Mouse (Mus musculus) liver, embryonic 14.5 days (tissue): Measurements from ENCODE around the gene Troap. TPM values are rescaled to one million over a fixed set of nuclear protein-coding genes. Genes with fewer than 3 reads are reported as not detected.

Experiments used
- ATAC-seq: fragments of 200-750 bp; cut with Nextera tagmentation; 2 replicates; pipeline ENCODE4 v1.8.0; 2017; ENCODE audit warnings: moderate number of reproducible peaks, mild to moderate bottlenecking, moderate library complexity; ENCODE audit not compliant: insufficient read depth
- DNase-seq, 3 experiments: peaks; one replicate each; pipeline ENCODE4 v3.0.0-alpha.2; 2012 to 2013; ENCODE audit warnings: low read depth in 3 of 3, low spot score in 3 of 3
- H3K27ac ChIP-seq: fragments of 300-500 bp; sonication (generic); 2 replicates; pipeline ENCODE4 v1.5.1; 2014; ENCODE audit warnings: moderate library complexity, mild to moderate bottlenecking, control low read depth, inconsistent platforms
- H3K27me3 ChIP-seq: fragments of 300-500 bp; sonication (generic); 2 replicates; pipeline ENCODE4 v1.6.1; 2014; ENCODE audit warnings: mild to moderate bottlenecking, low read length, moderate library complexity; ENCODE audit not compliant: control insufficient read depth, insufficient read depth
- H3K36me3 ChIP-seq: fragments of 300-500 bp; sonication (generic); replicated peaks from 2 replicates; pipeline ENCODE4 v1.6.1; 2014; ENCODE audit warnings: low read depth; ENCODE audit not compliant: control insufficient read depth, insufficient read depth
- H3K4me1 ChIP-seq, 2 experiments: fragments of 200-500 bp in 1 of 2; fragments of 300-500 bp in 1 of 2; sonication (generic) in 1 of 2; replicated peaks; 2 replicates each; pipeline ENCODE4 v1.6.1; 2012 to 2014; ENCODE audit warnings: antibody characterized with exemption in 1 of 2, inconsistent platforms in 1 of 2, low read length in 1 of 2; ENCODE audit not compliant: control insufficient read depth in 2 of 2, insufficient read depth in 2 of 2
- H3K4me2 ChIP-seq: fragments of 300-500 bp; sonication (generic); 2 replicates; pipeline ENCODE4 v1.6.1; 2014; ENCODE audit warnings: low read depth, mild to moderate bottlenecking, control low read depth, moderate library complexity
- H3K4me3 ChIP-seq, 2 experiments: fragments of 200-500 bp in 1 of 2; fragments of 300-500 bp in 1 of 2; sonication (generic) in 1 of 2; 2 replicates each; pipeline ENCODE4 v1.5.1; 2012 to 2014; ENCODE audit warnings: low read depth in 2 of 2, low read length in 2 of 2, mild to moderate bottlenecking in 2 of 2, control low read depth in 1 of 2, inconsistent platforms in 1 of 2, moderate library complexity in 1 of 2; ENCODE audit not compliant: insufficient read depth in 1 of 2
- H3K9ac ChIP-seq: fragments of 300-500 bp; sonication (generic); replicated peaks from 2 replicates; pipeline ENCODE4 v1.6.1; 2014; ENCODE audit warnings: mild to moderate bottlenecking, control low read depth, moderate library complexity
- H3K9me3 ChIP-seq: fragments of 300-500 bp; sonication (generic); 2 replicates; pipeline ENCODE4 v1.6.1; 2016; ENCODE audit warnings: low read length, mixed read lengths; ENCODE audit not compliant: control insufficient read depth
- CTCF ChIP-seq: IDR thresholded peaks from 2 replicates; pipeline ENCODE4 v1.5.1; 2016; ENCODE audit warnings: antibody characterized with exemption, low read depth, control low read depth
- EP300 ChIP-seq: IDR thresholded peaks from 2 replicates; pipeline ENCODE4 v1.6.1; 2016; ENCODE audit warnings: antibody characterized with exemption, low read depth
- WGBS: fragments of 180-500 bp; shearing (Covaris S2); extraction: QIAGEN DNeasy Blood & Tissue Kit; methylation state at CpG from one replicate; pipeline ENCODE4 v1.1.7; 2014; ENCODE audit not compliant: insufficient replicate concordance; 5-methylcytosine and 5-hydroxymethylcytosine counted together
- polyA plus RNA-seq, 2 experiments: library from polyadenylated mRNA; depleted of rRNA in 1 of 2; stranded (reverse) in 1 of 2; unstranded in 1 of 2; fragments of >200 nt; fragmentation: Nextera tagmentation in 1 of 2; extraction: Ambion mirVana in 1 of 2; gene quantifications; 2 replicates each; pipeline versions ENCODE4 v1.2.1 to v1.2.3; 2012 to 2014

Troap gene
- polyA plus RNA-seq, 2 experiments, result 11.1 to 15.7 TPM

DNA sequence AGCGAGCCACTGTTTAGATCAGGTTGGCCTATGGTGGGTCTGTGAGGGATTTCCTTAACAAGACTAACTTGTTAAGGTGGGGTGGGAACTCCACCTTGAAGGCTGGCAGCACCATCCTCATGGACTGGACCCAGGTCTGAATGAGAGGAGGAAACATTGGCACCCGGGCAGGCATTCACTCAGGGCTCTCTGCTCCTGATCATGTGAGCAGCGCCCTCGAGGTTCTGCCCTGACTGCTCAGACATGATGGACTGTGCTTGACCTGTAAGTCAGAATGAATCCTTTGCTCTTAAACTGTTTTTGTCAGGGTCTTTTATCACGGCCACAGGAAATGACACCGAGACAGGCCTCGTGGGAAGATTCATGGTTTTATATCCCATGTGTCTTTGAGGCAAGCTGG lies 30.9 kb downstream of the Troap start:
- TF ChIP-seq EP300, result no peak
- no peak for TF ChIP-seq CTCF
- DNase-seq (no peak), ATAC-seq (no peak)
- WGBS, result 42% methylated on average over 7 of the region's 7 CpGs
- Histone ChIP-seq H3K27me3 (peaks cover 2% of the 10 kb centered on the region; the same call in 1 of the 2 replicates), H3K27ac (no peak overlapping the region), H3K9ac (no peak overlapping the region), H3K4me2 (no peak overlapping the region), H3K4me3 (no peak overlapping the region), H3K4me1 (no peaks in the 10 kb centered on the region), H3K9me3 (no peaks in the 10 kb centered on the region), H3K36me3 (no peaks in the 10 kb centered on the region)

GRCm38 (mm10) chr15:99107866-99108265 lies 33.5 kb downstream of the Troap start:
- no peaks in the 10 kb centered on the region; a peak in 1 of 4 replicates for H3K4me1 ChIP-seq
- H3K4me3 ChIP-seq, result no peak overlapping the region
- H3K9me3 ChIP-seq, result no peaks in the 10 kb centered on the region
- no peak for ATAC-seq
- no peak for TF ChIP-seq CTCF
- TF ChIP-seq EP300, result no peak
- WGBS, result 55% methylated on average over 3 of the region's 3 CpGs
- no peak overlapping the region for H3K27ac ChIP-seq
- no peaks in the 10 kb centered on the region for H3K27me3 ChIP-seq
- no peaks in the 10 kb centered on the region for H3K36me3 ChIP-seq
- H3K4me2 ChIP-seq, result no peak overlapping the region
- no peak overlapping the region for H3K9ac ChIP-seq
- no peak for DNase-seq

DNA sequence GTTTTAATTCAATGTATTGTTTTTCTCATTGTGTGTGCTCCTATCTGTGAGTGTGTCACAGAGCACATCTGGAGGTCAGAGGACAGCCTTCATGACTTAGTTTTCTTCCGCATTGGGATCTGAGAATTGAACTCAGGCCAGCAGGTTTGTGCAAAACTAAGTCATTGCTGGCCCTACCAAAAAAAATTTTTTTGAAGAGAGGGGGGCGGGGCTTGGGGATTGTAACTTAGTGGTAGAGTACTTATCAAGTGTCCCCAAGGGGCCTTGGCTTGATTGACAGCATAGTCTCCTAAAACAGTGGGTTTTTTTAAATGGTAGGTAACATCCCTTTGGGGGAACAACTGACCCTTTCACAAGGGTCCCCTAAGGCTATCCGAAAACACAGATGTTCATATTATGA lies 36.8 kb downstream of the Troap start:
- no peaks in the 10 kb centered on the region for H3K9me3 ChIP-seq
- TF ChIP-seq EP300 (no peak), CTCF (no peak)
- no peak overlapping the region for H3K4me2 ChIP-seq
- no peak overlapping the region for H3K4me3 ChIP-seq
- no peak overlapping the region for H3K27ac ChIP-seq
- 66% methylated on average over 3 of the region's 3 CpGs for WGBS
- no peaks in the 10 kb centered on the region for H3K27me3 ChIP-seq
- ATAC-seq, result no peak
- H3K9ac ChIP-seq, result no peak overlapping the region
- DNase-seq, result no peak
- H3K4me1 ChIP-seq, result peaks cover 0 to 8% of the 10 kb centered on the region in 2 experiments; a peak in 2 of 4 replicates
- H3K36me3 ChIP-seq, result no peaks in the 10 kb centered on the region

- ATAC-seq (no peak), DNase-seq (no peak)
- Histone ChIP-seq H3K9ac (no peak overlapping the region), H3K9me3 (no peaks in the 10 kb centered on the region), H3K27me3 (no peaks in the 10 kb centered on the region), H3K4me3 (no peak overlapping the region), H3K27ac (no peak overlapping the region), H3K4me1 (peaks cover 0 to 8% of the 10 kb centered on the region in 2 experiments; a peak in 2 of 4 replicates), H3K36me3 (no peaks in the 10 kb centered on the region), H3K4me2 (no peak overlapping the region)
- no peak for TF ChIP-seq CTCF
- no peak for TF ChIP-seq EP300
- WGBS, result 60% methylated on average over 4 of the region's 4 CpGs
Observed at GRCm38 (mm10) chr15:99111809-99112208, 37.4 kb downstream of the Troap start.

DNA sequence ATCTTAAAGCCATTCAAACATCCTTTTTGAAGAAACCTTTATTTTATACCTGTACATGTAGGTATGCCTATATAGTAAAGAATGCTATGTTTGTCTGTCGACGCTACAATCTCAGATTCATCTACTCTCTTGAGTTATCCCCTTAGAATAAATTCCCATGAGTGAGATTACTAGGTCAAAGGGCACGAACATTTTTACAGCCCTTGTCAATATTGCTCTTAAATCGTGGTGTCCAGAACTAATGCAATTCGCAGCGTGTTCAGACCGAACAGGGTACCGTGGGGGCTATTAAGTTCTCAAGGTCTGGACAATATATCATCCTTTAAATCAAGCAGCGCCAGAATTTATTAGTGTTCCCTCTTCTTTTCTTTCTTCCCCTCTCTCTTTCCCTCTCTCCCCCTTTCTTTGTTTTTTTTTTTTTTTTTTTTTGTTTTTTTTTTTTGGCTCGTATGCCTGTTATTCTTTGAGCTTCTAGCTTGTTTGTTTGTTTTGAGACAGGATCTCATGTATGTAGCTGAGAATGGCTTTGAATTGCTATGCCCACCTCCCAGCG lies 38.5 kb downstream of the Troap start:
- H3K4me2 ChIP-seq, result peak overlapping the region; percentile 62

More for the DNA sequence above, 38.5 kb downstream of the Troap start:
- peaks cover 0 to 8% of the 10 kb centered on the region in 2 experiments; a peak in 2 of 4 replicates for H3K4me1 ChIP-seq
- no peaks in the 10 kb centered on the region for H3K27me3 ChIP-seq
- ATAC-seq (no peak), DNase-seq (no peak)
- no peak overlapping the region for H3K27ac ChIP-seq
- 63% methylated on average over 11 of the region's 11 CpGs for WGBS
- H3K9ac ChIP-seq, result no peak overlapping the region
- H3K9me3 ChIP-seq, result no peaks in the 10 kb centered on the region
- TF ChIP-seq EP300, result no peak
- TF ChIP-seq CTCF, result no peak
- H3K36me3 ChIP-seq, result no peaks in the 10 kb centered on the region
- H3K4me3 ChIP-seq, result peak overlapping the region in 1 of 2 experiments; percentile 47; a peak in 2 of 4 replicates
